Mouse (Mus musculus): ENCODE results near the gene Atf7ip. TPM values are rescaled to one million over a fixed set of nuclear protein-coding genes. Genes with fewer than 3 reads are reported as not detected.

The Atf7ip gene
- polyA plus RNA-seq, 2 experiments: 35.7 to 38.4 TPM

- no peak for TF ChIP-seq POLR2A (IDR thresholded peaks at IDR 0.05; ENCODE audit: borderline replicate concordance, extremely low read depth, insufficient read depth, insufficient read length)
- Histone ChIP-seq H3K9ac (ENCODE audit: low read depth, low read length, severe bottlenecking) (no peak overlapping the region), H3K4me3 (replicated peaks; ENCODE audit: low read length) (no peak overlapping the region), H3K27me3 (ENCODE audit: control insufficient read depth, insufficient read depth, low read length) (no peaks in the 10 kb centered on the region), H3K27ac (replicated peaks; ENCODE audit: low read depth, low read length) (no peak overlapping the region), H3K4me2 (replicated peaks; ENCODE audit: low read depth, low read length, severe bottlenecking) (no peak overlapping the region), H3K36me3 (ENCODE audit: control insufficient read depth, insufficient read depth, low read length) (peaks cover 41% of the 10 kb centered on the region), H3K4me1 (ENCODE audit: control insufficient read depth, insufficient read depth, low read length) (no peaks in the 10 kb centered on the region), H3K9me3 (ENCODE audit: control insufficient read depth, low read length) (peaks cover 8% of the 10 kb centered on the region; the same call in 1 of the 2 replicates)
- no peak for DNase-seq (ENCODE audit: low spot score)
- no peak for ATAC-seq (ENCODE audit: low FRiP score, low read depth)
- 93% methylated on average over 17 of the region's 17 CpGs for WGBS
Observed at GRCm38 (mm10) chr6:136611351-136612215, 105.6 kb downstream of the Atf7ip start.

DNA sequence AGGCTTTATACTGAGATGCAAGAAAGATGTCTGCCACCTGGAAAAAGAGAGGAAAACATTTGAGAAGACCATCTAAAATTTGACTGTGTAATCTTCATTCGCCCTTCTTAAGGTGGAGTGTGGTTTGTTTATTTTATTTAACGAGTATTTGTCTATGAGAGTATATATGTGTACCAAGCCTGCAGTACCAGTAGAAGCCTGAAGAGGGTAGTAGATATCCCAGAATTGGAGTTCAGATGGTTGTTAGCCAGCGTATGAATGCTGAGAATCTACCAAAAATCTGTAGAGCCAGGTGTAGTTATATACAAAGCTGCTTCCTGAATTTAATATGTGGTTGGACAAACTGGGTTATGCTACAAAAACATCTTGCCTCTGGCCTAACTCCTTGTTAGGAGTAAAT, 106.3 kb downstream of the Atf7ip start:
- H3K4me1 ChIP-seq (ENCODE audit: control insufficient read depth, insufficient read depth, low read length): no peaks in the 10 kb centered on the region
- ATAC-seq (ENCODE audit: low FRiP score, low read depth): no peak

GRCm38 (mm10) chr6:136614156-136614555, 108.2 kb downstream of the Atf7ip start:
- H3K9ac ChIP-seq (ENCODE audit: low read depth, low read length, severe bottlenecking): no peak overlapping the region
- DNase-seq (ENCODE audit: low spot score): no peak
- ATAC-seq (ENCODE audit: low FRiP score, low read depth): no peak
- H3K27me3 ChIP-seq (ENCODE audit: control insufficient read depth, insufficient read depth, low read length): no peaks in the 10 kb centered on the region
- peaks cover 19% of the 10 kb centered on the region for H3K36me3 ChIP-seq (ENCODE audit: control insufficient read depth, insufficient read depth, low read length)
- no peak overlapping the region for H3K27ac ChIP-seq (replicated peaks; ENCODE audit: low read depth, low read length)
- H3K9me3 ChIP-seq (ENCODE audit: control insufficient read depth, low read length): peaks cover 8% of the 10 kb centered on the region; the same call in 1 of the 2 replicates
- TF ChIP-seq POLR2A (IDR thresholded peaks at IDR 0.05; ENCODE audit: borderline replicate concordance, extremely low read depth, insufficient read depth, insufficient read length): no peak
- no peaks in the 10 kb centered on the region for H3K4me1 ChIP-seq (ENCODE audit: control insufficient read depth, insufficient read depth, low read length)
- H3K4me2 ChIP-seq (replicated peaks; ENCODE audit: low read depth, low read length, severe bottlenecking): no peak overlapping the region
- WGBS: 88% methylated on average over 3 of the region's 3 CpGs
- H3K4me3 ChIP-seq (replicated peaks; ENCODE audit: low read length): no peak overlapping the region

More for the DNA sequence above, 106.3 kb downstream of the Atf7ip start:
- Histone ChIP-seq H3K36me3 (ENCODE audit: control insufficient read depth, insufficient read depth, low read length) (peaks cover 35% of the 10 kb centered on the region), H3K9me3 (ENCODE audit: control insufficient read depth, low read length) (peaks cover 8% of the 10 kb centered on the region; the same call in 1 of the 2 replicates), H3K27ac (replicated peaks; ENCODE audit: low read depth, low read length) (no peak overlapping the region), H3K9ac (ENCODE audit: low read depth, low read length, severe bottlenecking) (no peak overlapping the region), H3K4me3 (replicated peaks; ENCODE audit: low read length) (no peak overlapping the region), H3K4me2 (replicated peaks; ENCODE audit: low read depth, low read length, severe bottlenecking) (no peak overlapping the region), H3K27me3 (ENCODE audit: control insufficient read depth, insufficient read depth, low read length) (no peaks in the 10 kb centered on the region)
- no peak for TF ChIP-seq POLR2A (IDR thresholded peaks at IDR 0.05; ENCODE audit: borderline replicate concordance, extremely low read depth, insufficient read depth, insufficient read length)
- 98% methylated on average over 3 of the region's 3 CpGs for WGBS
- peak; percentile 6 for DNase-seq (ENCODE audit: low spot score)

- Histone ChIP-seq H3K36me3 (ENCODE audit: control insufficient read depth, insufficient read depth, low read length) (no peaks in the 10 kb centered on the region), H3K27me3 (ENCODE audit: control insufficient read depth, insufficient read depth, low read length) (no peaks in the 10 kb centered on the region), H3K9ac (ENCODE audit: low read depth, low read length, severe bottlenecking) (no peak overlapping the region), H3K9me3 (ENCODE audit: control insufficient read depth, low read length) (no peaks in the 10 kb centered on the region), H3K4me1 (ENCODE audit: control insufficient read depth, insufficient read depth, low read length) (no peaks in the 10 kb centered on the region), H3K4me3 (replicated peaks; ENCODE audit: low read length) (no peak overlapping the region), H3K27ac (replicated peaks; ENCODE audit: low read depth, low read length) (no peak overlapping the region), H3K4me2 (replicated peaks; ENCODE audit: low read depth, low read length, severe bottlenecking) (peak overlapping the region; percentile 3; the same call in 1 of the 2 replicates)
- no peak for TF ChIP-seq POLR2A (IDR thresholded peaks at IDR 0.05; ENCODE audit: borderline replicate concordance, extremely low read depth, insufficient read depth, insufficient read length)
- DNase-seq (ENCODE audit: low spot score) (peak; percentile 90), ATAC-seq (ENCODE audit: low FRiP score, low read depth) (peak; percentile 55; the same call in 1 of the 2 replicates)
- 44% methylated on average over 17 of the region's 17 CpGs for WGBS
Observed at GRCm38 (mm10) chr6:136620361-136621139, 114.6 kb downstream of the Atf7ip start.

DNA sequence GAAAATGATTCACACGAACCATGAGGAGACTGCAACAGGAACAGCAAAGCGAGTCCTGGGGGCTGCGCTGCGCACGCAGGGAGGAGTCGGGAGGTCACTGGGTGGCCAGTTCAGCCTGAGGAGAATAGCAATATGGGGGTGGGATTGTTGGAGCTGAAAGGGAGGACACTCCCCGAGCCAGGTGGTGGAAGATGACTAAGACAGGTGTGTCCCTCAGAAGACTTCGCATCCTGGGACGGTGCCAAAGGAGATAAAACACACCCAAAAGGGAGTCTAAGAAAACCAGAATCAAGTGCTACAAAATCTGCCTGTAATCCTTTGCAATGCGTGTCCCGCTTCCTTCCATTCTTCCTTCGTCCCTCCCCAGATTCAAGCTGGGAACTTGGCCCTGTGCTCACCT, 119.5 kb downstream of the Atf7ip start:
- H3K4me3 ChIP-seq (replicated peaks; ENCODE audit: low read length): no peak overlapping the region
- no peak overlapping the region for H3K27ac ChIP-seq (replicated peaks; ENCODE audit: low read depth, low read length)
- TF ChIP-seq POLR2A (IDR thresholded peaks at IDR 0.05; ENCODE audit: borderline replicate concordance, extremely low read depth, insufficient read depth, insufficient read length): no peak
- no peaks in the 10 kb centered on the region for H3K9me3 ChIP-seq (ENCODE audit: control insufficient read depth, low read length)
- H3K4me2 ChIP-seq (replicated peaks; ENCODE audit: low read depth, low read length, severe bottlenecking): no peak overlapping the region
- DNase-seq (ENCODE audit: low spot score) (no peak), ATAC-seq (ENCODE audit: low FRiP score, low read depth) (no peak)
- no peaks in the 10 kb centered on the region for H3K36me3 ChIP-seq (ENCODE audit: control insufficient read depth, insufficient read depth, low read length)
- H3K4me1 ChIP-seq (ENCODE audit: control insufficient read depth, insufficient read depth, low read length): no peaks in the 10 kb centered on the region
- no peak overlapping the region for H3K9ac ChIP-seq (ENCODE audit: low read depth, low read length, severe bottlenecking)
- no peaks in the 10 kb centered on the region for H3K27me3 ChIP-seq (ENCODE audit: control insufficient read depth, insufficient read depth, low read length)
- 89% methylated on average over 12 of the region's 12 CpGs for WGBS
